ENCODE assay signal across 11 mouse cellular contexts in the genomic region with DNA sequence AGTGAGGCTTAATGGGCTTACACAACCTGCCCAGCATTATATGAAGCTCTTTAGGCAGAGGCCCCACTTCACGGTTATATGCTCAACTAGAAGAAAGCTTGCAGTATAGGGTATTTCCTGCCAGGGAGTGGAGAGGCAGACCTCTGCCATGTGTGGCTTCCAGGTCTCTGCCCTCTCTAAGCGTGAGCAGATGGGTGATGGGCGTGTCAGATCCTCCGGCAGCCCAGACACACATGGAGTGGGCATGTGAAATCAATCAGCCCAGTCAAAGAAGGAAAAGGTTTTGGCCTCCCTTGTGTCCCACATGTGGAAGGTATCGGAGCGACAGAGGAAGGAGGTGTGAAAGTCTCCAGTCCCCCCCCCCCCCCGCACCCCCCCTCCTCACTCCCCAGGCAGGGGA.
DNase-seq lines count a peak whose midpoint lies in the region; ATAC-seq lines count a peak whose summit lies in the region.
"Had no signal": no experiment of that assay in that cellular context is flagged by ENCODE, and none has a peak within 500 bp of the region (broad histone marks: within the 10 kb centered on the region; RNA-seq: fewer than 3 reads in every experiment).

No protein-coding gene starts in this region.

- no peak for ATAC-seq in hindbrain, embryonic 11.5 days (ENCODE audit: low FRiP score)
- ATAC-seq in hindbrain, embryonic 13.5 days (ENCODE audit: low FRiP score): no peak
- no peak for ATAC-seq in kidney, embryonic 15.5 days (replicated peaks; ENCODE audit: low FRiP score)
- ATAC-seq in heart, embryonic 12.5 days (ENCODE audit: insufficient number of reproducible peaks, low FRiP score): no peak

- H3K27ac ChIP-seq in hindbrain, embryonic 11.5 days (ENCODE audit: low read depth, low read length): no peak overlapping the region
- no peak overlapping the region for H3K27ac ChIP-seq in hindbrain, embryonic 13.5 days
- H3K27ac ChIP-seq in limb, embryonic 10.5 days: peak overlapping the region; percentile 37; the same call in 1 of the 2 replicates
- H3K27ac ChIP-seq in kidney, embryonic 15.5 days: no peak overlapping the region
- H3K27ac ChIP-seq in heart, embryonic 12.5 days (ENCODE audit: poor library complexity, severe bottlenecking): no peak overlapping the region
- H3K27ac ChIP-seq: liver, embryonic 15.5 days; midbrain, embryonic 12.5 days had no signal

- whole genome bisulfite sequencing in hindbrain, embryonic 11.5 days: 66% methylated on average over 7 of the region's 7 CpGs
- 58% methylated on average over 7 of the region's 7 CpGs for WGBS in hindbrain, embryonic 13.5 days
- 19% methylated on average over 7 of the region's 7 CpGs for WGBS in limb, embryonic 10.5 days
- 48% methylated on average over 7 of the region's 7 CpGs for WGBS in kidney, embryonic 15.5 days
- 53% methylated on average over 7 of the region's 7 CpGs for WGBS in heart, embryonic 12.5 days

- no peaks in the 10 kb centered on the region for H3K36me3 ChIP-seq in hindbrain, embryonic 11.5 days (ENCODE audit: control insufficient read depth, insufficient read depth, low read length)
- H3K36me3 ChIP-seq in hindbrain, embryonic 13.5 days: no peaks in the 10 kb centered on the region
- H3K36me3 ChIP-seq in limb, embryonic 10.5 days: no peaks in the 10 kb centered on the region
- no peaks in the 10 kb centered on the region for H3K36me3 ChIP-seq in kidney, embryonic 15.5 days
- no peaks in the 10 kb centered on the region for H3K36me3 ChIP-seq in heart, embryonic 12.5 days
- H3K36me3 ChIP-seq: liver, embryonic 15.5 days; midbrain, embryonic 12.5 days had no signal

- no peaks in the 10 kb centered on the region for H3K9me3 ChIP-seq in hindbrain, embryonic 11.5 days (ENCODE audit: control insufficient read depth, low read length)
- H3K9me3 ChIP-seq in hindbrain, embryonic 13.5 days: no peaks in the 10 kb centered on the region
- no peaks in the 10 kb centered on the region for H3K9me3 ChIP-seq in limb, embryonic 10.5 days (replicated peaks)
- no peaks in the 10 kb centered on the region for H3K9me3 ChIP-seq in kidney, embryonic 15.5 days (replicated peaks)
- H3K9me3 ChIP-seq in heart, embryonic 12.5 days (replicated peaks): no peaks in the 10 kb centered on the region
- H3K9me3 ChIP-seq: liver, embryonic 15.5 days; midbrain, embryonic 12.5 days had no signal

- H3K4me2 ChIP-seq in hindbrain, embryonic 11.5 days (replicated peaks; ENCODE audit: low read depth, low read length): no peak overlapping the region
- no peak overlapping the region for H3K4me2 ChIP-seq in hindbrain, embryonic 13.5 days
- H3K4me2 ChIP-seq in kidney, embryonic 15.5 days: no peak overlapping the region
- H3K4me2 ChIP-seq in heart, embryonic 12.5 days: no peak overlapping the region
- H3K4me2 ChIP-seq: liver, embryonic 15.5 days; midbrain, embryonic 12.5 days had no signal

- DNase-seq in hindbrain, embryonic 11.5 days (ENCODE audit: low spot score): peak; percentile 30
- DNase-seq in embryo, embryonic 10.5 days (ENCODE audit: low spot score): peak; percentile 66
- DNase-seq in limb, embryonic 10.5 days (ENCODE audit: low spot score): peak; percentile 82
- DNase-seq in thymus, postnatal 10 days (ENCODE audit: low spot score in 2 of 2): peak; percentile 46 to 53
- no peak for DNase-seq in cerebellum, adult 11 months

- no peak overlapping the region for H3K4me3 ChIP-seq in hindbrain, embryonic 11.5 days (ENCODE audit: low read depth, low read length)
- H3K4me3 ChIP-seq in hindbrain, embryonic 13.5 days: no peak overlapping the region
- 0 out of 2 replicates have a peak overlapping the region, but pooled peaks have one; percentile 1 for H3K4me3 ChIP-seq in limb, embryonic 10.5 days
- no peak overlapping the region for H3K4me3 ChIP-seq in kidney, embryonic 15.5 days (replicated peaks)
- H3K4me3 ChIP-seq in heart, embryonic 12.5 days: no peak overlapping the region
- H3K4me3 ChIP-seq: liver, embryonic 15.5 days; midbrain, embryonic 12.5 days had no signal

- no peak overlapping the region for H3K9ac ChIP-seq in hindbrain, embryonic 11.5 days (ENCODE audit: low read depth, low read length)
- H3K9ac ChIP-seq in hindbrain, embryonic 13.5 days: no peak overlapping the region
- H3K9ac ChIP-seq in kidney, embryonic 15.5 days: no peak overlapping the region
- H3K9ac ChIP-seq in heart, embryonic 12.5 days: no peak overlapping the region
- H3K9ac ChIP-seq: liver, embryonic 15.5 days; midbrain, embryonic 12.5 days had no signal

- H3K27me3 ChIP-seq in hindbrain, embryonic 11.5 days (ENCODE audit: control insufficient read depth, insufficient read depth, low read length): no peaks in the 10 kb centered on the region
- H3K27me3 ChIP-seq in hindbrain, embryonic 13.5 days: no peaks in the 10 kb centered on the region
- H3K27me3 ChIP-seq in limb, embryonic 10.5 days (ENCODE audit: low read depth, poor library complexity, severe bottlenecking): peaks cover 29% of the 10 kb centered on the region
- H3K27me3 ChIP-seq in kidney, embryonic 15.5 days: peaks cover 13% of the 10 kb centered on the region; the same call in 1 of the 2 replicates
- H3K27me3 ChIP-seq in heart, embryonic 12.5 days (replicated peaks): peaks cover 70% of the 10 kb centered on the region
- H3K27me3 ChIP-seq: CH12.LX; midbrain, embryonic 12.5 days had no signal

- no peaks in the 10 kb centered on the region; the same call in 1 of the 2 replicates for H3K4me1 ChIP-seq in hindbrain, embryonic 11.5 days (replicated peaks; ENCODE audit: control insufficient read depth, insufficient read depth, low read length)
- H3K4me1 ChIP-seq in hindbrain, embryonic 13.5 days (replicated peaks): 0 out of 2 replicates have a peak, but pooled peaks cover 6% of the 10 kb centered on the region
- H3K4me1 ChIP-seq in limb, embryonic 10.5 days: peaks cover 46% of the 10 kb centered on the region
- peaks cover 8% of the 10 kb centered on the region for H3K4me1 ChIP-seq in kidney, embryonic 15.5 days
- no peaks in the 10 kb centered on the region for H3K4me1 ChIP-seq in heart, embryonic 12.5 days (replicated peaks)
- H3K4me1 ChIP-seq: liver, embryonic 15.5 days; midbrain, embryonic 12.5 days had no signal
